Mouse (Mus musculus): ENCODE results near the gene Prr5l. TPM values are rescaled to one million over a fixed set of nuclear protein-coding genes. Genes with fewer than 3 reads are reported as not detected.

Prr5l gene
- polyA plus RNA-seq, 1 experiment from 2014 or later, result 40.5 TPM

DNA sequence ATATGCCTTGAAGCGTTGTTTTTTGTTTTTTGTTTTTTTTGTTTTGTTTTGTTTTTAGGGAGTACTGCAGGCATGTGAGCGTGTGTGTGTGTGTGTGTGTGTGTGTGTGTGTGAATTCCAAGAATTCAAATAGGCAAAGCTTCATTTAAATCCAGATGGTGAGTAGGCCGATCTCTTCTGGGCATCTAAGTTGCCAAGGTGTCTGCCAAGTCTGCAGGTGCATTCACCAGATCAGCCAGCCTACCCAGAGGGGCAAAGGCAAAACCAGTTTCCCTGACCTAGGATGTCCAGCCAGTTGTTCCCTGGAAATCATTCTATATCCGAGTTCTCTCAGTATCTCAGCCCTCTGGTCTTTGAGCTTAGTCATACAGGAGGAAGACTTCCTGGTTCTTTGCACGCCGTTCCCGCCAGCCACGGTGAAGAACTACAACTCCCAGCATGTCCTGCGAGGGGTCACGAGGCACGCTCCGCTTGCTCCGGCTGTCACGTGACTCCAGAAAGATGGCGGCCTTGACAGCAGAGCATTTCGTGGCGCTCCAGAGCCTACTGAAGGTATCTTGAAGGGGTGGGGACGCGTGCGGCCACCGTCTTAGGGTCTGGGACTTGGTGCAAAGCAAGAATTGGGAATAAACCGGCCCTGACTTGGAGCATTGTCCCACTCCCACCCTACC, 3.1 kb upstream of the Prr5l start, which contains the start of gene Commd9:
Commd9 (plus strand) TSS at position 480 of the 671 bp plus-strand sequence.
- Histone ChIP-seq H3K27ac (ENCODE audit: low read length) (no peak within 1 kb of the TSS), H3K9me3 (ENCODE audit: low read length) (no peaks in the 10 kb centered on the region), H3K4me1 (ENCODE audit: insufficient read depth, low read depth, low read length) (peaks cover 8% of the 10 kb centered on the region; the same call in 1 of the 2 replicates), H3K4me2 (replicated peaks; ENCODE audit: low read depth, low read length) (peak within 1 kb of the TSS; percentile 74), H3K9ac (replicated peaks; ENCODE audit: low read depth) (peak within 1 kb of the TSS; percentile 43), H3K4me3 (ENCODE audit: low read depth, low read length) (peak within 1 kb of the TSS; percentile 61), H3K36me3 (ENCODE audit: insufficient read depth, low read length) (no peaks in the 10 kb centered on the region), H3K27me3 (replicated peaks; ENCODE audit: insufficient read depth, low read length) (no peaks in the 10 kb centered on the region)
- ATAC-seq (peak; percentile 98), DNase-seq (ENCODE audit: low spot score) (peak; percentile 98)
- TF ChIP-seq CTCF (IDR thresholded peaks at IDR 0.05) (no peak), EP300 (IDR thresholded peaks at IDR 0.05) (no peak)
- WGBS, result 15% methylated on average over 22 of the region's 22 CpGs

DNA sequence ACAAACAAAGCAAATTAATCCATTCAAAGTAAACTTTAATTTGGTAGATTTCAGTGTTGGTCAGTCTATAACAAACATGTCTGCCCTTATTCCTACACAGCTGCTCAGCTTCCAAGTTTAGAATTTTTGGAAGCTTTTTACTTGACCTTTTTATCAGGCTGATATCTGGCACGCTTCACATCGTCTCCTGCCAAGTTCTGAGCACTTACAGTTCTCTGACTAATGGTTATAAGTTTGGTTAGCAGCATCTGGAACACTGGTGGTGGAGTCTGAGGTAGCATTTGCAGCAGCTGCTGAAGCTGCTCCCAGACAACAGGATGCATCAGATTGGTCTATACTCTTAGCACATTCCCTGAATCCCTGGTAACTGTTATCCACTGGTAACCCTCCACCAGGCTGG, 1.5 kb upstream of the Prr5l start:
- Histone ChIP-seq H3K9ac (replicated peaks; ENCODE audit: low read depth) (no peak overlapping the region), H3K27me3 (replicated peaks; ENCODE audit: insufficient read depth, low read length) (no peaks in the 10 kb centered on the region), H3K4me1 (ENCODE audit: insufficient read depth, low read depth, low read length) (peaks cover 8% of the 10 kb centered on the region; the same call in 1 of the 2 replicates), H3K27ac (ENCODE audit: low read length) (no peak overlapping the region), H3K4me3 (ENCODE audit: low read depth, low read length) (no peak overlapping the region), H3K4me2 (replicated peaks; ENCODE audit: low read depth, low read length) (no peak overlapping the region), H3K9me3 (ENCODE audit: low read length) (no peaks in the 10 kb centered on the region), H3K36me3 (ENCODE audit: insufficient read depth, low read length) (no peaks in the 10 kb centered on the region)
- peak; percentile 28 for DNase-seq (ENCODE audit: low spot score)
- 36% methylated on average over 2 of the region's 2 CpGs for WGBS
- TF ChIP-seq CTCF (IDR thresholded peaks at IDR 0.05) (no peak), EP300 (IDR thresholded peaks at IDR 0.05) (no peak)
- no peak for ATAC-seq

DNA sequence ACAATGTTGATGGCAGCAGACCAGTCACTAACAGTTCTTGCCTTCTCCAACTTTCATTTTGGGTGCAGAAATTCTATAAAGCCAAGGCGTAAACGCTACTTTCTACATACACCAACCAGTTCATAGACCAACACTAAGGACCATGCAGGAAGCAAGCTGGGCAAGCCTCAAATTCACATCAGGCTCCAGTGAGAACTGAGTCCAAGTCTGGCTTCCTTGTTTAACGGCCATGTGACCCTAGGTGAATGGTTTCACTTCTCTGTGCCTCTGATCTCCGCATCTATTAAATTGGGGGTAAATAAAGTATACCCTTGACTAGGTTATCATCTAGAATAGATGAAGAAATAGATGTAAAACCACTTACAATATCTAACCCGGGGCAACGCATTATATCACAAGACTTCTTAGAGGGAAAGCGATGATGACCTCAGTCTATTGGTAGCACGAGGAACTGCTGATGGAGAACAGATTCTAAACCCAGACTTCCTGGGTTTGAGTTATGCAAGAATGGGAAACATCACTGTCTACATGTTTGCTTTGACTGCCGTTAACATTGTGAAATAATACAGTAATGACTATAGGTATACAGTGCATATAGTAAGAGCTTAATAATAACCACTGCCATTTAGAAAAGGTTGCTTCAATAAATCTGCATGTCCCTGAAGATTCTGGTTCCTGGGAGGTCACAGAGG, 1.2 kb downstream of the Prr5l start:
- Histone ChIP-seq H3K4me2 (replicated peaks; ENCODE audit: low read depth, low read length) (no peak overlapping the region), H3K27me3 (replicated peaks; ENCODE audit: insufficient read depth, low read length) (no peaks in the 10 kb centered on the region), H3K4me3 (ENCODE audit: low read depth, low read length) (no peak overlapping the region), H3K9me3 (ENCODE audit: low read length) (no peaks in the 10 kb centered on the region), H3K27ac (ENCODE audit: low read length) (no peak overlapping the region), H3K4me1 (ENCODE audit: insufficient read depth, low read depth, low read length) (peaks cover 3% of the 10 kb centered on the region; the same call in 1 of the 2 replicates), H3K36me3 (ENCODE audit: insufficient read depth, low read length) (no peaks in the 10 kb centered on the region), H3K9ac (replicated peaks; ENCODE audit: low read depth) (no peak overlapping the region)
- DNase-seq (ENCODE audit: low spot score), result no peak
- ATAC-seq, result no peak
- TF ChIP-seq CTCF (IDR thresholded peaks at IDR 0.05) (no peak), EP300 (IDR thresholded peaks at IDR 0.05) (no peak)
- 78% methylated on average over 9 of the region's 9 CpGs for WGBS

DNA sequence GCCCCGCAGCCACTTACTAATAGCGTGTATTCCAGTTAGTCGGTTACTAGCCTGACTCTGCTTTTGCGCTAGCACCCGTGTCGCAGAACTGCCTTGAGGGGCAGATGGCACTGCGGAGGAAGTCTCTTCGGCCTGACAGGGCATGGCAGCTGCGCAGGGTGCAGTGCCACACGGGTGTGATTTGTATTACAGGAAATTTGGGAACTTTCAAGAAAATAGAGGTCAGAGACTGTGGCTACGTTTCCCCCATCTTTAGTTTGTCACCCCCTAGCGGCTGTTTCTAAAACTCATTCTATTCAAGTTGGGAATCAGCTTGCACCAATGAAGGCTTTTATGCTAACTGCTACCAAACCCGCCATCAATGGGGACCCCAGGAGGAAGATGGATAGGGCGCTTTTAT, 11.6 kb downstream of the Prr5l start:
- Histone ChIP-seq H3K9me3 (ENCODE audit: low read length) (no peaks in the 10 kb centered on the region), H3K9ac (replicated peaks; ENCODE audit: low read depth) (no peak overlapping the region), H3K4me1 (ENCODE audit: insufficient read depth, low read depth, low read length) (no peaks in the 10 kb centered on the region), H3K4me2 (replicated peaks; ENCODE audit: low read depth, low read length) (peak overlapping the region; percentile 37; the same call in 1 of the 2 replicates), H3K27me3 (replicated peaks; ENCODE audit: insufficient read depth, low read length) (no peaks in the 10 kb centered on the region), H3K27ac (ENCODE audit: low read length) (no peak overlapping the region), H3K4me3 (ENCODE audit: low read depth, low read length) (no peak overlapping the region), H3K36me3 (ENCODE audit: insufficient read depth, low read length) (no peaks in the 10 kb centered on the region)
- WGBS, result 21% methylated on average over 14 of the region's 14 CpGs
- ATAC-seq, result peak; percentile 43; the same call in 1 of the 2 replicates
- TF ChIP-seq EP300 (IDR thresholded peaks at IDR 0.05) (no peak), CTCF (IDR thresholded peaks at IDR 0.05) (peak; percentile 76)
- peak; percentile 81 for DNase-seq (ENCODE audit: low spot score)

DNA sequence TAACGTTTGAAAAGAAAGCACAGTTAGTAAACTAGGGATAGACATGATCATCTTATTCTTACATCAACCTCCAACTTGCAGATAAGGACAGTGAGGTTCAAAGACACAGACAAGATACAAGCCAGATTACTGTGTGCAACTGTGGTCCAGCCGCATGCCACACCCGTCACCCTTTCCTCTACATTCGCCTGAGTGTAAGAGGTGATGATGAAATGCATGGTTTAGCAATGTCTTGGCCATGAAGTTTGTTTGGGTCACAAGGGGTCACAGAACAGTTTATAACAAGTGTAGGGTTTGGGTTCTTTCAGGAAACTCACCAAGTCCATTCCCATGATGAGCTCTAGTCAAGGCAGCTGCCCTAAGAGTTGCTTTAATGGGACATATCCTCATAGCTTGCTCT, 14.1 kb downstream of the Prr5l start:
- DNase-seq (ENCODE audit: low spot score) (peak; percentile 69), ATAC-seq (peak; percentile 73)
- H3K27ac ChIP-seq (ENCODE audit: low read length), result no peak overlapping the region
- H3K27me3 ChIP-seq (replicated peaks; ENCODE audit: insufficient read depth, low read length), result no peaks in the 10 kb centered on the region
- H3K9me3 ChIP-seq (ENCODE audit: low read length), result no peaks in the 10 kb centered on the region
- H3K4me1 ChIP-seq (ENCODE audit: insufficient read depth, low read depth, low read length), result no peaks in the 10 kb centered on the region
- H3K36me3 ChIP-seq (ENCODE audit: insufficient read depth, low read length), result no peaks in the 10 kb centered on the region
- no peak overlapping the region for H3K4me2 ChIP-seq (replicated peaks; ENCODE audit: low read depth, low read length)
- TF ChIP-seq EP300 (IDR thresholded peaks at IDR 0.05) (peak; percentile 71), CTCF (IDR thresholded peaks at IDR 0.05) (no peak)
- H3K4me3 ChIP-seq (ENCODE audit: low read depth, low read length), result no peak overlapping the region
- WGBS, result 54% methylated on average over 4 of the region's 4 CpGs
- H3K9ac ChIP-seq (replicated peaks; ENCODE audit: low read depth), result no peak overlapping the region

DNA sequence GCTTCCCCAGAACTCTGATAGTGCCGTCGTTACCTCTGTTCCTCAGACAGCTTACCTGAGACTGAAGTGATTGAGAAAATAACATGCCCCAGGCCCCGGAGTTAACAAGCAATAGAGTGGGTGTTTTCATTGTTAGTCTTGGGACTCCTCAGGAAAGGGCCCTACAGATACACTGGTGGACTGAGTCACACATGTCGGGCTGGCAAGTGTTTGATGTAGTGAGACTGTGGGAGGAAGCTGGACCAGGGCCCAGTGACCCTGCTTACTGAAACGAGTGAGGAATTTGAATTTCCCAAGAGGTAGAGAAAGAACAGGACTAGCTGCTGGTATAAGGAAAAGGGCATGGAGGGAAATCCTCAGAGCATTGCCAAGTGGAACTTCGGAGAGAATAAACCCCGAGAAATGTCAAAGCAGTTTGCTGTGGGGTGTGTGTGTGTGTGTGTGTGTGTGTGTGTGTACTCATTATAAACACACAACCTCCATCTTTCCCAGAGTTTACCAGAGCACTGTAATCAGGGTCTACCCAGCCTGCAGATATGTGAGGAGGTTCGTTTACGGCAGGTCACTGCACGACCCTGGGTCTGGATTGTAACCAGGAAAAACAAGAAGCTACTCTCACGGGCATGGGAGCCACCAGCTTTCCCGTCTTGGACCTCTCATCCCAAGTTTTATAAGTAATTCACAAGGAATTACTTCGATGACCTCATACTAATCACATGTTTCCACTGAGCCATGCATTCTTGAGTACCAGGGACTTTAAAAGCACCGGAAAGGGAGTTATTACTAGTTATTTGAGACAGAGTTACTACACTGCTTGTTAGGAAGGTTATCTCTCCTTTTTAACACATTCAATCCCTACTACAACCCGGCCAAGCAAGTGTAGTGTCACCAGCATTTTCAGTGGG, 20.4 kb downstream of the Prr5l start:
- H3K36me3 ChIP-seq (ENCODE audit: insufficient read depth, low read length), result no peaks in the 10 kb centered on the region
- H3K27ac ChIP-seq (ENCODE audit: low read length), result peak overlapping the region; percentile 58
- H3K4me1 ChIP-seq (ENCODE audit: insufficient read depth, low read depth, low read length), result no peaks in the 10 kb centered on the region
- DNase-seq (ENCODE audit: low spot score) (peak; percentile 93), ATAC-seq (peak; percentile 98)
- TF ChIP-seq EP300 (IDR thresholded peaks at IDR 0.05) (peak; percentile 58; the same call in 1 of the 2 replicates), CTCF (IDR thresholded peaks at IDR 0.05) (no peak)
- no peak overlapping the region for H3K9ac ChIP-seq (replicated peaks; ENCODE audit: low read depth)
- WGBS, result 27% methylated on average over 15 of the region's 15 CpGs
- H3K4me2 ChIP-seq (replicated peaks; ENCODE audit: low read depth, low read length), result no peak overlapping the region
- no peak overlapping the region for H3K4me3 ChIP-seq (ENCODE audit: low read depth, low read length)
- H3K9me3 ChIP-seq (ENCODE audit: low read length), result no peaks in the 10 kb centered on the region
- no peaks in the 10 kb centered on the region for H3K27me3 ChIP-seq (replicated peaks; ENCODE audit: insufficient read depth, low read length)
